Mouse (Mus musculus) brain, embryonic 14.5 days (tissue): Measurements from ENCODE around the gene Mroh8.
"Not testable (repeated sequence)": the region's sequence is repeated elsewhere in the genome, so short reads cannot be mapped to it uniquely, and the experiment has no call there.

Source experiments
- CTCF ChIP-seq: fragments of 200-500 bp; IDR thresholded peaks from 2 replicates; pipeline ENCODE4 v1.5.1; 2012; ENCODE audit warnings: inconsistent platforms, mild to moderate bottlenecking, moderate library complexity, borderline replicate concordance; ENCODE audit not compliant: insufficient read depth, insufficient read length; ENCODE audit errors: extremely low read depth
- POLR2A ChIP-seq: fragments of 200-500 bp; IDR thresholded peaks from 2 replicates; pipeline ENCODE4 v1.6.1; 2012; ENCODE audit warnings: mild to moderate bottlenecking, inconsistent platforms, borderline replicate concordance; ENCODE audit not compliant: poor library complexity, insufficient read depth, insufficient read length, severe bottlenecking; ENCODE audit errors: extremely low read depth

- TF ChIP-seq POLR2A, CTCF: not testable (repeated sequence)
Measured at GRCm38 (mm10) chr2:157165312-157166224, 113.8 kb downstream of the Mroh8 start.
